In genomic region chr13:83820291-83820690, GRCm38 (mm10) we compare ENCODE assay signal across 21 mouse cellular contexts.
A peak's percentile ranks its signal among the peaks of the same experiment; 100 is the strongest.
DNase-seq lines count a peak whose midpoint lies in the region; ATAC-seq and TF ChIP-seq lines count a peak whose summit lies in the region.
"Had no signal": no experiment of that assay in that cellular context is flagged by ENCODE, and none has a peak within 500 bp of the region (broad histone marks: within the 10 kb centered on the region; RNA-seq: fewer than 3 reads in every experiment).

No protein-coding gene starts in this region.

- H3K79me2 ChIP-seq in CH12.LX (replicated peaks; ENCODE audit: control insufficient read depth, extremely low read depth, insufficient read depth, poor library complexity, severe bottlenecking), result no peaks in the 10 kb centered on the region

- dilution Hi-C loops in CH12.LX (cut with MboI; ENCODE audit: extremely low pct_ligation_motif_present, extremely low pct_unique_long_range_greater_than_20kb, low sequenced_read_pairs), result no loop called here

- in situ Hi-C loops in CH12.LX (cut with MboI; ENCODE audit: low pct_ligation_motif_present, low pct_unique_long_range_greater_than_20kb, low sequenced_read_pairs), result no loop called here

- WGBS in intestine, embryonic 14.5 days, result 53% methylated on average over 4 of the region's 4 CpGs
- WGBS in intestine, postnatal 0 days, result 41% methylated on average over 4 of the region's 4 CpGs
- 25% methylated on average over 4 of the region's 4 CpGs for WGBS in forebrain, embryonic 12.5 days
- 42% methylated on average over 4 of the region's 4 CpGs for WGBS in intestine, embryonic 15.5 days
- 65% methylated on average over 4 of the region's 4 CpGs for WGBS in embryonic facial prominence, embryonic 10.5 days

- no peak overlapping the region for H3K9ac ChIP-seq in intestine, embryonic 14.5 days (ENCODE audit: low read length)
- H3K9ac ChIP-seq in intestine, postnatal 0 days (ENCODE audit: low read depth, low read length), result no peak overlapping the region
- no peak overlapping the region for H3K9ac ChIP-seq in CH12.LX (ENCODE audit: insufficient read depth, low read depth)
- H3K9ac ChIP-seq in forebrain, embryonic 12.5 days, result no peak overlapping the region
- H3K9ac ChIP-seq in intestine, embryonic 15.5 days, result no peak overlapping the region
- H3K9ac ChIP-seq: liver, embryonic 15.5 days had no signal

- no peaks in the 10 kb centered on the region for H3K9me3 ChIP-seq in intestine, embryonic 14.5 days (ENCODE audit: control insufficient read depth, low read length)
- H3K9me3 ChIP-seq in intestine, postnatal 0 days (ENCODE audit: control insufficient read depth), result no peaks in the 10 kb centered on the region
- no peaks in the 10 kb centered on the region for H3K9me3 ChIP-seq in CH12.LX (replicated peaks; ENCODE audit: low read length)
- H3K9me3 ChIP-seq in forebrain, embryonic 12.5 days, result no peaks in the 10 kb centered on the region
- no peaks in the 10 kb centered on the region for H3K9me3 ChIP-seq in intestine, embryonic 15.5 days
- no peaks in the 10 kb centered on the region for H3K9me3 ChIP-seq in embryonic facial prominence, embryonic 10.5 days
- H3K9me3 ChIP-seq: heart, embryonic 10.5 days; liver, embryonic 15.5 days had no signal

- H3K27ac ChIP-seq in intestine, embryonic 14.5 days (ENCODE audit: low read depth), result no peak overlapping the region
- H3K27ac ChIP-seq in intestine, postnatal 0 days (ENCODE audit: low read depth, low read length), result no peak overlapping the region
- no peak overlapping the region for H3K27ac ChIP-seq in CH12.LX (ENCODE audit: insufficient read depth, low read depth)
- no peak overlapping the region for H3K27ac ChIP-seq in forebrain, embryonic 12.5 days
- no peak overlapping the region for H3K27ac ChIP-seq in intestine, embryonic 15.5 days
- no peak overlapping the region for H3K27ac ChIP-seq in embryonic facial prominence, embryonic 10.5 days (replicated peaks)
- H3K27ac ChIP-seq: heart, embryonic 10.5 days; kidney, postnatal 0 days; layer of hippocampus, adult 2 months; liver, embryonic 15.5 days had no signal

- no peak overlapping the region for H3K4me3 ChIP-seq in intestine, embryonic 14.5 days (ENCODE audit: low read depth, low read length)
- no peak overlapping the region for H3K4me3 ChIP-seq in intestine, postnatal 0 days (ENCODE audit: low read depth, low read length)
- no peak overlapping the region for H3K4me3 ChIP-seq in CH12.LX (replicated peaks in 1 of 3; ENCODE audit: low read depth in 2 of 3, low read length in 2 of 3, poor library complexity in 1 of 3)
- H3K4me3 ChIP-seq in forebrain, embryonic 12.5 days (replicated peaks), result no peak overlapping the region
- H3K4me3 ChIP-seq in intestine, embryonic 15.5 days (replicated peaks), result no peak overlapping the region
- H3K4me3 ChIP-seq in embryonic facial prominence, embryonic 10.5 days, result no peak overlapping the region
- H3K4me3 ChIP-seq: heart, embryonic 10.5 days; layer of hippocampus, adult 2 months; liver, embryonic 15.5 days had no signal

- H3K27me3 ChIP-seq in intestine, embryonic 14.5 days (replicated peaks; ENCODE audit: control insufficient read depth, insufficient read depth, low read length), result no peaks in the 10 kb centered on the region
- H3K27me3 ChIP-seq in intestine, postnatal 0 days (replicated peaks; ENCODE audit: control insufficient read depth, insufficient read depth, low read length), result no peaks in the 10 kb centered on the region
- no peaks in the 10 kb centered on the region for H3K27me3 ChIP-seq in CH12.LX (replicated peaks)
- no peaks in the 10 kb centered on the region for H3K27me3 ChIP-seq in forebrain, embryonic 12.5 days
- no peaks in the 10 kb centered on the region for H3K27me3 ChIP-seq in intestine, embryonic 15.5 days (replicated peaks)
- H3K27me3 ChIP-seq in embryonic facial prominence, embryonic 10.5 days (replicated peaks; ENCODE audit: low read depth, poor library complexity, severe bottlenecking), result no peaks in the 10 kb centered on the region
- H3K27me3 ChIP-seq: liver, embryonic 15.5 days; Patski had no signal

- peak; percentile 58; the same call in 1 of the 2 replicates for ATAC-seq in intestine, embryonic 14.5 days (replicated peaks; ENCODE audit: low FRiP score, low TSS enrichment, low read depth)
- no peak for ATAC-seq in intestine, postnatal 0 days
- peak; percentile 73; the same call in 1 of the 2 replicates for ATAC-seq in forebrain, embryonic 12.5 days (ENCODE audit: low FRiP score)
- peak; percentile 80 for ATAC-seq in intestine, embryonic 15.5 days
- no peak for ATAC-seq in frontal cortex, adult (ENCODE audit: low TSS enrichment)
- ATAC-seq: activated CD4-positive, CD25-positive, alpha-beta regulatory T cell, adult 4 months; Patski had no signal

- DNase-seq in intestine, embryonic 14.5 days (ENCODE audit: low spot score), result no peak
- DNase-seq in CH12.LX (ENCODE audit: extremely low read depth), result peak; percentile 3
- no peak for DNase-seq in adipocyte (ENCODE audit: low spot score)
- no peak for DNase-seq in embryonic facial prominence, embryonic 10.5 days (ENCODE audit: low spot score)
- DNase-seq: adrenal gland, postnatal 25 days; B cell, adult 2 months; embryo, embryonic 11 days; gastrocnemius, postnatal 25 days; heart, postnatal 14 days; lung, postnatal 36 days; thymus, postnatal 14 days had no signal

- no peak for TF ChIP-seq RAD21 in CH12.LX (IDR thresholded peaks at IDR 0.05; ENCODE audit: low read depth, low read length)

- H3K4me2 ChIP-seq in intestine, embryonic 14.5 days (ENCODE audit: low read length), result no peak overlapping the region
- H3K4me2 ChIP-seq in intestine, postnatal 0 days (replicated peaks; ENCODE audit: low read depth), result no peak overlapping the region
- H3K4me2 ChIP-seq in CH12.LX (ENCODE audit: insufficient read depth, low read depth, poor library complexity, severe bottlenecking), result no peak overlapping the region
- no peak overlapping the region for H3K4me2 ChIP-seq in forebrain, embryonic 12.5 days
- H3K4me2 ChIP-seq in intestine, embryonic 15.5 days (replicated peaks), result no peak overlapping the region
- H3K4me2 ChIP-seq: liver, embryonic 15.5 days had no signal

- TF ChIP-seq EP300 in CH12.LX (IDR thresholded peaks at IDR 0.05; ENCODE audit: low read length), result no peak

- no peaks in the 10 kb centered on the region for H3K4me1 ChIP-seq in intestine, embryonic 14.5 days (replicated peaks; ENCODE audit: control insufficient read depth, insufficient read depth, low read length)
- no peaks in the 10 kb centered on the region for H3K4me1 ChIP-seq in intestine, postnatal 0 days (replicated peaks; ENCODE audit: control insufficient read depth, insufficient read depth, low read length)
- no peaks in the 10 kb centered on the region for H3K4me1 ChIP-seq in CH12.LX (ENCODE audit: control insufficient read depth in 1 of 2, insufficient read depth in 2 of 2)
- H3K4me1 ChIP-seq in forebrain, embryonic 12.5 days, result peaks cover 9% of the 10 kb centered on the region; the same call in 1 of the 2 replicates
- H3K4me1 ChIP-seq in intestine, embryonic 15.5 days (replicated peaks), result peaks cover 4% of the 10 kb centered on the region; the same call in 1 of the 2 replicates
- H3K4me1 ChIP-seq in embryonic facial prominence, embryonic 10.5 days, result no peaks in the 10 kb centered on the region
- H3K4me1 ChIP-seq: heart, embryonic 10.5 days; liver, embryonic 15.5 days had no signal

- TF ChIP-seq CTCF in intestine, postnatal 0 days (IDR thresholded peaks at IDR 0.05; ENCODE audit: low read depth), result no peak
- no peak for TF ChIP-seq CTCF in CH12.LX (conservative IDR thresholded peaks at IDR 0.05 in 1 of 2, IDR thresholded peaks at IDR 0.05 in 1 of 2; ENCODE audit: low read depth in 2 of 2, low read length in 2 of 2)

- no peaks in the 10 kb centered on the region for H3K36me3 ChIP-seq in intestine, embryonic 14.5 days (ENCODE audit: control insufficient read depth, insufficient read depth, low read length)
- H3K36me3 ChIP-seq in intestine, postnatal 0 days (ENCODE audit: control insufficient read depth, insufficient read depth), result no peaks in the 10 kb centered on the region
- no peaks in the 10 kb centered on the region for H3K36me3 ChIP-seq in CH12.LX (replicated peaks in 1 of 2; ENCODE audit: control insufficient read depth in 1 of 2, insufficient read depth in 1 of 2, low read length in 1 of 2)
- no peaks in the 10 kb centered on the region for H3K36me3 ChIP-seq in forebrain, embryonic 12.5 days (replicated peaks)
- H3K36me3 ChIP-seq in intestine, embryonic 15.5 days, result no peaks in the 10 kb centered on the region
- no peaks in the 10 kb centered on the region for H3K36me3 ChIP-seq in embryonic facial prominence, embryonic 10.5 days (replicated peaks)
- H3K36me3 ChIP-seq: heart, embryonic 10.5 days; liver, embryonic 15.5 days had no signal

- no peak for TF ChIP-seq POLR2A in CH12.LX (IDR thresholded peaks at IDR 0.05; ENCODE audit: low read depth, low read length)

TF ChIP-seq in CH12.LX, 34 proteins besides CTCF, POLR2A, EP300 and RAD21:
- TF ChIP-seq JUND (conservative IDR thresholded peaks at IDR 0.05; ENCODE audit: low read depth, low read length), result peak; percentile 52; the same call in 1 of the 2 replicates
- TF ChIP-seq SIN3A (IDR thresholded peaks at IDR 0.05; ENCODE audit: low read length), result no peak

Comparison
In these comparisons a context has a peak if more than half of its experiments do, and no peak if none do; other contexts are left out.
1. ATAC-seq: peak in intestine, embryonic 14.5 days (single experiment), forebrain, embryonic 12.5 days (single experiment) and intestine, embryonic 15.5 days (single experiment); none in intestine, postnatal 0 days (single experiment) and frontal cortex, adult (single experiment).